In the genomic region with DNA sequence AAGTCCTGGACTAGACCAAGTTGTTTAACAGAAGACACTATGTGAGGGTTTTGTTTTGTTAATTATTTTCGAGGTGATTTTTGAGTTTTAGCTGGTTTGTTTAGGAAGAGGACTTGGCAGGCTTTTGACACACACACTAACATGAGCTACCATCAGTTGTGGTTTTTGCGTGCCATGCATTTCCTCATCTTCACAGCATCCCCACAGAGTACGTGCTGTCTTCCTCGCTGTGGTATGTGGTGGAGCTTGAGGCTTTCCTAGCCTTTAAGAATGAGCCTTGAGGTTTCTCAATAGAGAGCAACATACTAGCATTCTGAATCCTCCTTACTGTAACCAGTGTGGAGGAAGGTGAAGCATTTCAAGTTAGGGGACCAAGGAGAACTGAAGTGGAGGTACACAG, we compare ENCODE assay signal across 15 mouse cellular contexts. TPM values are rescaled to one million over a fixed set of nuclear protein-coding genes. Genes with fewer than 3 reads are reported as not detected.
DNase-seq lines count a peak whose midpoint lies in the region; ATAC-seq and TF ChIP-seq lines count a peak whose summit lies in the region.
"Had no signal": no experiment of that assay in that cellular context is flagged by ENCODE, and none has a peak within 500 bp of the region (broad histone marks: within the 10 kb centered on the region; RNA-seq: fewer than 3 reads in every experiment).

No protein-coding gene starts in this region.

- H3K4me1 ChIP-seq in forebrain, embryonic 10.5 days = peaks cover 61% of the 10 kb centered on the region
- peaks cover 17% of the 10 kb centered on the region for H3K4me1 ChIP-seq in forebrain, embryonic 11.5 days (replicated peaks; ENCODE audit: control insufficient read depth, insufficient read depth, low read length)
- peaks cover 49% of the 10 kb centered on the region for H3K4me1 ChIP-seq in midbrain, embryonic 10.5 days
- peaks cover 8% of the 10 kb centered on the region for H3K4me1 ChIP-seq in midbrain, postnatal 0 days (ENCODE audit: insufficient read depth, low read length)
- H3K4me1 ChIP-seq in forebrain, embryonic 15.5 days = peaks cover 39% of the 10 kb centered on the region

- no peak overlapping the region for H3K4me3 ChIP-seq in forebrain, embryonic 10.5 days
- H3K4me3 ChIP-seq in forebrain, embryonic 11.5 days (ENCODE audit: low read depth, low read length) = no peak overlapping the region
- no peak overlapping the region for H3K4me3 ChIP-seq in midbrain, embryonic 10.5 days
- no peak overlapping the region for H3K4me3 ChIP-seq in midbrain, postnatal 0 days (ENCODE audit: low read depth, low read length)
- no peak overlapping the region for H3K4me3 ChIP-seq in forebrain, embryonic 15.5 days
- H3K4me3 ChIP-seq: hindbrain, embryonic 15.5 days; layer of hippocampus, adult 2 months; myocyte had no signal

- 0 out of 2 replicates have a peak overlapping the region, but pooled peaks have one; percentile 1 for H3K27ac ChIP-seq in forebrain, embryonic 10.5 days
- no peak overlapping the region for H3K27ac ChIP-seq in forebrain, embryonic 11.5 days (ENCODE audit: low read depth, low read length)
- H3K27ac ChIP-seq in midbrain, embryonic 10.5 days (replicated peaks) = 0 out of 2 replicates have a peak overlapping the region, but pooled peaks have one; percentile 4
- H3K27ac ChIP-seq in midbrain, postnatal 0 days (ENCODE audit: low read depth, low read length) = no peak overlapping the region
- peak overlapping the region; percentile 13; the same call in 1 of the 2 replicates for H3K27ac ChIP-seq in forebrain, embryonic 15.5 days (replicated peaks)
- H3K27ac ChIP-seq: hindbrain, embryonic 15.5 days; layer of hippocampus, adult 2 months; liver, embryonic 14.5 days had no signal

- no peak for ATAC-seq in forebrain, embryonic 11.5 days (replicated peaks; ENCODE audit: low FRiP score)
- ATAC-seq in midbrain, postnatal 0 days (ENCODE audit: low FRiP score) = no peak
- no peak for ATAC-seq in forebrain, embryonic 15.5 days (replicated peaks)
- ATAC-seq in cerebellum, adult (ENCODE audit: insufficient number of reproducible peaks, low FRiP score, low TSS enrichment) = no peak

- H3K9me3 ChIP-seq in forebrain, embryonic 10.5 days = no peaks in the 10 kb centered on the region
- H3K9me3 ChIP-seq in forebrain, embryonic 11.5 days (ENCODE audit: control insufficient read depth, low read length) = no peaks in the 10 kb centered on the region
- H3K9me3 ChIP-seq in midbrain, embryonic 10.5 days (replicated peaks) = no peaks in the 10 kb centered on the region
- H3K9me3 ChIP-seq in midbrain, postnatal 0 days (ENCODE audit: low read length) = no peaks in the 10 kb centered on the region
- no peaks in the 10 kb centered on the region for H3K9me3 ChIP-seq in forebrain, embryonic 15.5 days
- H3K9me3 ChIP-seq: hindbrain, embryonic 15.5 days had no signal

- DNase-seq in forebrain, embryonic 10.5 days (ENCODE audit: extremely low spot score, low spot score) = no peak
- DNase-seq in forebrain, embryonic 11.5 days (ENCODE audit: low spot score) = no peak
- no peak for DNase-seq in midbrain, embryonic 10.5 days (ENCODE audit: low spot score)
- DNase-seq in midbrain, postnatal 0 days (ENCODE audit: low spot score) = no peak
- DNase-seq in thymus, postnatal 14 days = peak; percentile 53
- no peak for DNase-seq in lung, postnatal 36 days
- DNase-seq: cerebellum, adult 11-12 months; gastrocnemius, postnatal 14 days; lung, postnatal 4 days had no signal

- no peak overlapping the region for H3K4me2 ChIP-seq in forebrain, embryonic 11.5 days (ENCODE audit: low read depth, low read length, severe bottlenecking)
- no peak overlapping the region for H3K4me2 ChIP-seq in midbrain, postnatal 0 days (ENCODE audit: low read depth, low read length, poor library complexity, severe bottlenecking)
- H3K4me2 ChIP-seq in forebrain, embryonic 15.5 days (replicated peaks) = no peak overlapping the region
- H3K4me2 ChIP-seq: hindbrain, embryonic 15.5 days had no signal

- peaks cover 16% of the 10 kb centered on the region for H3K36me3 ChIP-seq in forebrain, embryonic 10.5 days (replicated peaks)
- no peaks in the 10 kb centered on the region for H3K36me3 ChIP-seq in forebrain, embryonic 11.5 days (ENCODE audit: control insufficient read depth, insufficient read depth, low read length)
- peaks cover 10% of the 10 kb centered on the region for H3K36me3 ChIP-seq in midbrain, embryonic 10.5 days
- H3K36me3 ChIP-seq in midbrain, postnatal 0 days (ENCODE audit: insufficient read depth, low read length) = no peaks in the 10 kb centered on the region
- H3K36me3 ChIP-seq in forebrain, embryonic 15.5 days = no peaks in the 10 kb centered on the region
- H3K36me3 ChIP-seq: hindbrain, embryonic 15.5 days had no signal

- 70% methylated on average over 4 of the region's 4 CpGs for WGBS in forebrain, embryonic 10.5 days
- 68% methylated on average over 4 of the region's 4 CpGs for WGBS in forebrain, embryonic 11.5 days
- WGBS in midbrain, embryonic 10.5 days = 78% methylated on average over 4 of the region's 4 CpGs
- 74% methylated on average over 4 of the region's 4 CpGs for WGBS in midbrain, postnatal 0 days
- WGBS in forebrain, embryonic 15.5 days = 51% methylated on average over 4 of the region's 4 CpGs

- TF ChIP-seq CTCF in midbrain, postnatal 0 days (IDR thresholded peaks at IDR 0.05) = no peak

- no peaks in the 10 kb centered on the region for H3K27me3 ChIP-seq in forebrain, embryonic 10.5 days (ENCODE audit: poor library complexity, severe bottlenecking)
- no peaks in the 10 kb centered on the region for H3K27me3 ChIP-seq in forebrain, embryonic 11.5 days (ENCODE audit: control insufficient read depth, insufficient read depth, low read length)
- H3K27me3 ChIP-seq in midbrain, embryonic 10.5 days (ENCODE audit: low read depth, poor library complexity, severe bottlenecking) = no peaks in the 10 kb centered on the region
- no peaks in the 10 kb centered on the region for H3K27me3 ChIP-seq in midbrain, postnatal 0 days (ENCODE audit: insufficient read depth, low read length)
- H3K27me3 ChIP-seq in forebrain, embryonic 15.5 days = no peaks in the 10 kb centered on the region
- H3K27me3 ChIP-seq: hindbrain, embryonic 15.5 days had no signal

- no peak overlapping the region for H3K9ac ChIP-seq in forebrain, embryonic 11.5 days (ENCODE audit: low read length)
- H3K9ac ChIP-seq in midbrain, postnatal 0 days (replicated peaks; ENCODE audit: low read length, poor library complexity, severe bottlenecking) = no peak overlapping the region
- H3K9ac ChIP-seq in forebrain, embryonic 15.5 days (replicated peaks) = no peak overlapping the region
- H3K9ac ChIP-seq: hindbrain, embryonic 15.5 days; liver, embryonic 14.5 days had no signal

RNA-seq across cellular contexts. Expression of a gene that starts 46.3 kb away (rescaled TPM):
- polyA plus RNA-seq in forebrain, embryonic 10.5 days (2016; fragmentation: Nextera tagmentation; extraction: Ambion mirVana) = 50.0 and 55.2 TPM in 2 replicates
- polyA plus RNA-seq in forebrain, embryonic 11.5 days (2014; fragmentation: Nextera tagmentation; extraction: Ambion mirVana) = 111 and 112 TPM in 2 replicates
- polyA plus RNA-seq in midbrain, embryonic 10.5 days (2016; fragmentation: Nextera tagmentation; extraction: Ambion mirVana) = 57.7 and 75.0 TPM in 2 replicates
- total RNA-seq in midbrain, postnatal 0 days (2014; rRNA removed) = 230 and 255 TPM in 2 replicates
- polyA plus RNA-seq in midbrain, postnatal 0 days (2015; fragmentation: Nextera tagmentation; extraction: Ambion mirVana) = 285 and 290 TPM in 2 replicates
- 206 and 213 TPM in 2 replicates for polyA plus RNA-seq in forebrain, embryonic 15.5 days (2015; fragmentation: Nextera tagmentation; extraction: Ambion mirVana)

Comparison
In these comparisons a context has a peak if more than half of its experiments do, and no peak if none do; other contexts are left out.
1. H3K27ac ChIP-seq: peak in forebrain, embryonic 10.5 days (single experiment), midbrain, embryonic 10.5 days (single experiment) and forebrain, embryonic 15.5 days (single experiment); none in forebrain, embryonic 11.5 days (single experiment) and midbrain, postnatal 0 days (single experiment).